Mouse (Mus musculus) C2C12 (cell line): Measurements from ENCODE around the gene Msln.

ENCODE experiments used
- CTCF ChIP-seq: IDR thresholded peaks from one replicate; pipeline ENCODE4 v1.5.1; 2011; ENCODE audit not compliant: control insufficient read depth, insufficient read depth, insufficient read length
- MAX ChIP-seq: IDR thresholded peaks from one replicate; pipeline ENCODE4 v1.6.1; 2011; ENCODE audit warnings: mild to moderate bottlenecking, control low read depth
- MYOD1 ChIP-seq: IDR thresholded peaks from one replicate; pipeline ENCODE4 v1.6.1; 2011; ENCODE audit warnings: low read depth; ENCODE audit not compliant: control insufficient read depth, insufficient read length
- MYOG ChIP-seq: IDR thresholded peaks from one replicate; pipeline ENCODE4 v1.6.1; 2011; ENCODE audit not compliant: control insufficient read depth, insufficient read length; ENCODE audit errors: extremely low read depth
- USF1 ChIP-seq: IDR thresholded peaks from one replicate; pipeline ENCODE4 v1.6.1; 2011; ENCODE audit warnings: low read depth, mild to moderate bottlenecking, control low read depth, moderate library complexity

DNA sequence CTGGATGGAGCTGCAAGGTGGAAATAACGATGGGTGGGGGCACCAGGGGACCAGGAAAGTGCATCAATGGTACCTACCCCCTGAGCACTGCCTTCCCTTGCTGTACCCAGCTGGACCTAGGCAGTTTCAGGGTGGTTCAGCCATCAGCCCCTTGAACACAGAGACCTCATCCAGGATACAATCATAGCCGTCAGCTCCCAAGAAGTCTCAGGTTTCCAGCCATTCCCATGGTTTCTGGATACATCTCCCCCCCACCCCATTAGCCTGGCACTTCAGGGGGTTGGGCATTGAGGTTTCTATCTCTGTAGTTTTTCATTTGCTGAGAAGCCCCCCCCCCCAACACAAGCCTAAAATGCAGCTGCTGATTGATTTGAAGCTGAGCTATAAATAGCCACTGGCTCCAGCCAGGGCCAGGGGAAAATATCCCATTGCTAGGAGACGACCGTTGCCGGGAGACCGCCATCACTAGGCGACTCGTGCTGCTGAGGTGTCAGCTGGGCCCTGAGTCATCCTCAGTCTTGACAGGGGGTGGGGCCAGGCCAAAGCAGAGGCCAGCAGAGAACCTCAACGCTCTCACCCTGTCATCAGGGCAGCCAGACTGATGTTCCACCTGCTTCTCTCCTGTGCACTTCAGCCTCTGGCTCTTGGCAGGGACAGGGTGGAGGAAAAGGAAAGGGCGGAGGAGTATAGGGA is 48.8 kb upstream of the Msln start:
- TF ChIP-seq CTCF (no peak), MAX (no peak), MYOG (no peak), MYOD1 (peak; percentile 44), USF1 (peak; percentile 10)
